Mouse (Mus musculus) heart, postnatal 36 days (tissue): ENCODE data around the gene Eif4e1b. TPM values are rescaled to one million over a fixed set of nuclear protein-coding genes. Genes with fewer than 3 reads are reported as not detected.

Source experiments
- DNase-seq, 2 experiments: peaks; one replicate each; pipeline ENCODE4 v3.0.0; 2021 to 2022
- intact Hi-C: fragments of 180-260 bp; cut with DNase I; formaldehyde crosslinking; loops from one replicate; pipeline ENCODE4 v1.15.1; 2025
- total RNA-seq, 2 experiments: library from RNA; stranded (reverse); gene quantifications; 2 replicates each; pipeline ENCODE4 v1.2.3; 2021

Eif4e1b gene
- total RNA-seq, 2 experiments from 2014 or later = not detected

DNA sequence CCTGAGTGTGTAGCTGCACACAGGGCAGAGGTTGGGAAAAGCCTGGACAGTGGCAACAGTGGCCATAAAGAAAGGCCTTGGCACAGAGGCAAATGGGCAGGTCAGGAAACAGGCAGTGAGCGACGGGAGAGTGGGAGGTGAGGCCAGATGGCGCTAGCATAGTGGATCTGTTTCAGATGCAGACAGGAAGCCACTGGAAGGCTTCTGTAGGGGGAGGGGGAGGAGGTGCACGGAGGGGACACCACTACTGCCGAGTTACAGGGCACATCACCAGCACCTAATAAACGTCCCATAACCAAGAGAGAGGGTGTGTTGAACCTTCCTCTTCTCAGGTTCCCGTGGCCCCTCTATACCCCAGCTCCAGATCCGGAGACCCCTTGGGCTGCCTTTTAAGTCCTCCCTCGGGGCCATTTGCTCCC, 53.7 kb downstream of the Eif4e1b start:
- DNase-seq = no peak
- intact Hi-C loops = no loop called here

Other genes with a start within 250 kb of the Eif4e1b start
- gene 4833439L19Rik, start 218.6 kb upstream of the Eif4e1b start, total RNA-seq = 10 to 100 TPM; 91.5 TPM
- gene Arl10, start 209.0 kb upstream of the Eif4e1b start, total RNA-seq = 1 to 10 TPM; 6.8 to 7.3 TPM
- 10 to 100 TPM; 16.5 to 17.3 TPM for gene Nop16, start 193.9 kb upstream of the Eif4e1b start, total RNA-seq
- 100 to 1,000 TPM; 194 to 196 TPM for gene Higd2a, start 193.8 kb upstream of the Eif4e1b start, total RNA-seq
- gene Cltb, start 172.7 kb upstream of the Eif4e1b start, total RNA-seq = 100 to 1,000 TPM in 1 of 2 experiments, 10 to 100 TPM in 1; 97.1 to 104 TPM
- 10 to 100 TPM; 21.3 to 23.0 TPM for gene Faf2, start 162.2 kb upstream of the Eif4e1b start, total RNA-seq
- gene Rnf44, start 90.1 kb upstream of the Eif4e1b start, total RNA-seq = 10 to 100 TPM; 50.1 to 54.7 TPM
- not detected for gene Cdhr2, start 82.5 kb upstream of the Eif4e1b start, total RNA-seq
- not detected for gene Gprin1, start 34.1 kb upstream of the Eif4e1b start, total RNA-seq
- not detected for gene Sncb, start 17.4 kb upstream of the Eif4e1b start, total RNA-seq
- gene Tspan17, start 5.4 kb downstream of the Eif4e1b start, total RNA-seq = 10 to 100 TPM in 1 of 2 experiments, 1 to 10 TPM in 1; 7.6 to 13.0 TPM
- under 1 TPM; 0.49 to 0.92 TPM for gene Unc5a, start 165.4 kb downstream of the Eif4e1b start, total RNA-seq
- gene Hk3, start 237.4 kb downstream of the Eif4e1b start, total RNA-seq = under 1 TPM; 0.72 to 0.87 TPM